Mouse (Mus musculus) frontal cortex, postnatal 25 days (tissue): ENCODE measurements at regions not wholly inside any gene's neighbourhood (a gene's known extent, or its start where the extent isn't known, plus 50 kb on each side); places are given as distances from the start of the nearest gene placed in this dataset.
"Not testable (repeated sequence)": the region's sequence is repeated elsewhere in the genome, so short reads cannot be mapped to it uniquely, and the experiment has no call there.

Experiments
- DNase-seq, 2 experiments: peaks; one replicate each; pipeline ENCODE4 v3.0.0; 2022; ENCODE audit warnings: low spot score in 2 of 2

GRCm38 (mm10) chr9:91053065-91053793 is 309.0 kb upstream of the Zic4 start:
- no peak for DNase-seq

- DNase-seq, result no peak
Measured at GRCm38 (mm10) chr9:91059460-91059859, 302.8 kb upstream of the Zic4 start.

- no peak for DNase-seq
Measured at GRCm38 (mm10) chr9:91069496-91069895, 292.7 kb upstream of the Zic4 start.

GRCm38 (mm10) chr9:91073366-91074174 is 288.6 kb upstream of the Zic4 start:
- DNase-seq, result peak in 1 of 2 experiments; percentile 9

GRCm38 (mm10) chr9:91074175-91074480 is 288.1 kb upstream of the Zic4 start:
- DNase-seq, result no peak

GRCm38 (mm10) chr9:91077490-91077889 is 284.7 kb upstream of the Zic4 start:
- DNase-seq, result no peak

- no peak for DNase-seq
Measured at GRCm38 (mm10) chr9:91083791-91084190, 278.4 kb upstream of the Zic4 start.

GRCm38 (mm10) chr9:91085923-91086322 is 276.3 kb upstream of the Zic4 start:
- DNase-seq, result no peak

GRCm38 (mm10) chr9:91089348-91089747 is 272.9 kb upstream of the Zic4 start:
- no peak for DNase-seq

- DNase-seq, result no peak
Measured at GRCm38 (mm10) chr9:91091421-91092050, 270.7 kb upstream of the Zic4 start.

- DNase-seq, result no peak
Measured at GRCm38 (mm10) chr9:91101614-91102407, 260.4 kb upstream of the Zic4 start.

GRCm38 (mm10) chr9:91122441-91123035 is 239.7 kb upstream of the Zic4 start:
- peak in 1 of 2 experiments; percentile 3 for DNase-seq

- DNase-seq, result no peak
Measured at GRCm38 (mm10) chr9:91123208-91123607, 239.0 kb upstream of the Zic4 start.

GRCm38 (mm10) chr9:91126630-91127245 is 235.5 kb upstream of the Zic4 start:
- DNase-seq, result no peak

GRCm38 (mm10) chr9:91128491-91128890 is 233.7 kb upstream of the Zic4 start:
- not testable (repeated sequence) for DNase-seq

- no peak for DNase-seq
Measured at GRCm38 (mm10) chr9:91130111-91130720, 232.0 kb upstream of the Zic4 start.

- no peak for DNase-seq
Measured at GRCm38 (mm10) chr9:91131415-91132255, 230.6 kb upstream of the Zic4 start.

GRCm38 (mm10) chr9:91132531-91132930 is 229.7 kb upstream of the Zic4 start:
- DNase-seq, result no peak

GRCm38 (mm10) chr9:91133256-91133920 is 228.8 kb upstream of the Zic4 start:
- DNase-seq, result no peak
